Mouse (Mus musculus) olfactory bulb, adult 2 months (tissue): ENCODE data around the gene Lyz1. TPM values are rescaled to one million over a fixed set of nuclear protein-coding genes. Genes with fewer than 3 reads are reported as not detected.

Experiments
- H3K27ac ChIP-seq: fragments of 200-500 bp; 2 replicates; pipeline ENCODE4 v1.5.1; 2012; ENCODE audit warnings: low read depth, low read length; ENCODE audit not compliant: insufficient read depth
- H3K4me1 ChIP-seq: fragments of 200-500 bp; 2 replicates; pipeline ENCODE4 v1.6.1; 2012; ENCODE audit warnings: low read length; ENCODE audit not compliant: control insufficient read depth, insufficient read depth
- H3K4me3 ChIP-seq: fragments of 200-500 bp; 2 replicates; pipeline ENCODE4 v1.5.1; 2012; ENCODE audit warnings: mild to moderate bottlenecking, low read depth, low read length, moderate library complexity; ENCODE audit not compliant: insufficient read depth
- CTCF ChIP-seq: fragments of 200-500 bp; IDR thresholded peaks from 2 replicates; pipeline ENCODE4 v1.5.1; 2012; ENCODE audit warnings: low read depth, mild to moderate bottlenecking, low read length, moderate library complexity; ENCODE audit not compliant: insufficient read depth
- POLR2A ChIP-seq: fragments of 200-500 bp; IDR thresholded peaks from 2 replicates; pipeline ENCODE4 v1.6.1; 2012; ENCODE audit warnings: mild to moderate bottlenecking, low read depth, low read length, moderate library complexity; ENCODE audit not compliant: insufficient read depth
- WGBS: fragments of 180-500 bp; shearing (Covaris S2); methylation state at CpG from one replicate; pipeline ENCODE4 v1.1.7; 2018; 5-methylcytosine and 5-hydroxymethylcytosine counted together
- polyA plus RNA-seq: library from polyadenylated mRNA; stranded (reverse); fragments of >200 nt; gene quantifications from 2 replicates; pipeline ENCODE4 v1.2.4, GENCODE M21; 2012; ENCODE audit warnings: low replicate concordance; ENCODE audit not compliant: missing spikeins, insufficient read depth, insufficient read length

Gene Lyz1
- polyA plus RNA-seq, 1 experiment, result not detected

- Histone ChIP-seq H3K27ac (no peak overlapping the region), H3K4me1 (no peaks in the 10 kb centered on the region), H3K4me3 (no peak overlapping the region)
- TF ChIP-seq CTCF, result no peak
- TF ChIP-seq POLR2A, result no peak
Measured at GRCm38 (mm10) chr10:117272023-117272422, 20.6 kb downstream of the Lyz1 start.

- no peak overlapping the region for H3K4me3 ChIP-seq
- H3K4me1 ChIP-seq, result no peaks in the 10 kb centered on the region
- TF ChIP-seq POLR2A (no peak), CTCF (no peak)
- H3K27ac ChIP-seq, result no peak overlapping the region
Measured at GRCm38 (mm10) chr10:117259870-117260269, 32.8 kb downstream of the Lyz1 start.

- H3K4me3 ChIP-seq, result no peak within 1 kb of the TSS
- TF ChIP-seq CTCF (no peak), POLR2A (no peak)
- no peaks in the 10 kb centered on the region for H3K4me1 ChIP-seq
- WGBS, result 86% methylated on average over 12 of the region's 12 CpGs
- H3K27ac ChIP-seq, result no peak within 1 kb of the TSS
Measured at GRCm38 (mm10) chr10:117238603-117239002, 54.1 kb downstream of the Lyz1 start, which contains the start of gene 9530003J23Rik. 9530003J23Rik (minus strand) TSS chr10:117238703.

Other genes starting within 250 kb of the Lyz1 start
- gene Lrrc10, start 247.5 kb downstream of the Lyz1 start, polyA plus RNA-seq, result not detected in 2 replicates
- not detected in 2 replicates for gene Cct2, start 229.1 kb downstream of the Lyz1 start, polyA plus RNA-seq
- gene Frs2, start 144.3 kb downstream of the Lyz1 start, polyA plus RNA-seq, result not detected in 2 replicates
- 578 TPM in 1 of 2 replicates, not detected in the other for gene Yeats4, start 68.4 kb downstream of the Lyz1 start, polyA plus RNA-seq
- not detected in 2 replicates for gene 9530003J23Rik, start 54.2 kb downstream of the Lyz1 start, polyA plus RNA-seq
- not detected in 2 replicates for gene Lyz2, start 10.5 kb downstream of the Lyz1 start, polyA plus RNA-seq
- gene Cpsf6, start 87.1 kb upstream of the Lyz1 start, polyA plus RNA-seq, result 57.5 and 328 TPM in 2 replicates